Mouse (Mus musculus) MEL (cell line): ENCODE measurements at regions not wholly inside any gene's neighbourhood (a gene's known extent, or its start where the extent isn't known, plus 50 kb on each side); places are given as distances from the start of the nearest gene placed in this dataset.
"Not testable (repeated sequence)": the region's sequence is repeated elsewhere in the genome, so short reads cannot be mapped to it uniquely, and the experiment has no call there.

Experiments
- DNase-seq: peaks from one replicate; pipeline ENCODE4 v3.0.0; 2011; ENCODE audit warnings: low read depth, low spot score
- H3K27ac ChIP-seq: 2 replicates; pipeline ENCODE4 v1.5.1; 2012; ENCODE audit warnings: low read depth, mild to moderate bottlenecking, control low read depth, low read length, moderate library complexity; ENCODE audit not compliant: control insufficient read depth
- H3K27me3 ChIP-seq, 2 experiments: fragments of 150-350 bp in 1 of 2; sonication (generic) in 1 of 2; 2 replicates each; pipeline ENCODE4 v1.6.1; 2012; ENCODE audit warnings: low read length in 2 of 2, mild to moderate bottlenecking in 2 of 2, improper control_type of control experiment in 1 of 2, moderate library complexity in 1 of 2; ENCODE audit not compliant: insufficient read depth in 2 of 2, control insufficient read depth in 1 of 2
- H3K36me3 ChIP-seq, 2 experiments: 2 replicates each; pipeline ENCODE4 v1.6.1; 2012 to 2014; ENCODE audit warnings: low read length in 2 of 2, improper control_type of control experiment in 1 of 2, inconsistent platforms in 1 of 2, mild to moderate bottlenecking in 1 of 2; ENCODE audit not compliant: insufficient read depth in 2 of 2, control insufficient read depth in 1 of 2
- H3K4me1 ChIP-seq, 2 experiments: fragments of 150-350 bp in 1 of 2; sonication (generic) in 1 of 2; 2 replicates each; pipeline ENCODE4 v1.6.1; 2012; ENCODE audit warnings: low read length in 2 of 2, improper control_type of control experiment in 1 of 2, mild to moderate bottlenecking in 1 of 2; ENCODE audit not compliant: insufficient read depth in 2 of 2, control insufficient read depth in 1 of 2
- H3K4me3 ChIP-seq, 2 experiments: fragments of 150-350 bp in 1 of 2; sonication (generic) in 1 of 2; 2 replicates each; pipeline ENCODE4 v1.5.1; 2012; ENCODE audit warnings: low read depth in 2 of 2, low read length in 2 of 2, mild to moderate bottlenecking in 2 of 2, moderate library complexity in 2 of 2, control low read depth in 1 of 2, improper control_type of control experiment in 1 of 2; ENCODE audit not compliant: control insufficient read depth in 1 of 2, insufficient read depth in 1 of 2
- H3K79me2 ChIP-seq: 2 replicates; pipeline ENCODE4 v1.6.1; 2012; ENCODE audit warnings: mild to moderate bottlenecking, low read length, moderate library complexity; ENCODE audit not compliant: control insufficient read depth, poor library complexity, insufficient read depth
- H3K9ac ChIP-seq: 2 replicates; pipeline ENCODE4 v1.6.1; 2012; ENCODE audit warnings: low read depth, mild to moderate bottlenecking, control low read depth, low read length, moderate library complexity; ENCODE audit not compliant: control insufficient read depth, poor library complexity, severe bottlenecking
- H3K9me3 ChIP-seq: fragments of 150-350 bp; sonication (generic); replicated peaks from 2 replicates; pipeline ENCODE4 v1.6.1; 2012; ENCODE audit warnings: mild to moderate bottlenecking, low read length, improper control_type of control experiment, moderate library complexity; ENCODE audit not compliant: insufficient read depth
- CHD2 ChIP-seq: IDR thresholded peaks from 2 replicates; pipeline ENCODE4 v1.6.1; 2011; ENCODE audit warnings: low read length, improper control_type of control experiment
- CTCF ChIP-seq, 3 experiments: IDR thresholded peaks in 2 of 3; conservative IDR thresholded peaks in 1 of 3; 2 replicates each; pipeline ENCODE4 v1.5.1; 2011 to 2012; ENCODE audit warnings: low read length in 3 of 3, low read depth in 2 of 3, mild to moderate bottlenecking in 2 of 3, improper control_type of control experiment in 1 of 3, inconsistent platforms in 1 of 3, mixed read lengths in 1 of 3, moderate library complexity in 1 of 3; ENCODE audit not compliant: control insufficient read depth in 1 of 3, insufficient read depth in 1 of 3, poor library complexity in 1 of 3, severe bottlenecking in 1 of 3
- E2F4 ChIP-seq: IDR thresholded peaks from 2 replicates; pipeline ENCODE4 v1.6.1; 2011; ENCODE audit warnings: low read depth, low read length, improper control_type of control experiment, borderline replicate concordance
- EP300 ChIP-seq, 2 experiments: IDR thresholded peaks; 2 replicates each; pipeline ENCODE4 v1.6.1; 2011; ENCODE audit warnings: improper control_type of control experiment in 2 of 2, low read length in 2 of 2, low read depth in 1 of 2, mild to moderate bottlenecking in 1 of 2
- ETS1 ChIP-seq: IDR thresholded peaks from 2 replicates; pipeline ENCODE4 v1.6.1; 2012; ENCODE audit warnings: low read depth, mild to moderate bottlenecking, inconsistent platforms, low read length, improper control_type of control experiment, moderate library complexity
- GATA1 ChIP-seq: IDR thresholded peaks from 2 replicates; pipeline ENCODE4 v1.6.1; 2011; ENCODE audit warnings: low read depth, low read length, improper control_type of control experiment
- HCFC1 ChIP-seq: IDR thresholded peaks from 2 replicates; pipeline ENCODE4 v1.6.1; 2012; ENCODE audit warnings: low read depth, mild to moderate bottlenecking, inconsistent platforms, low read length, improper control_type of control experiment, moderate library complexity
- KAT2A ChIP-seq: conservative IDR thresholded peaks from 2 replicates; pipeline ENCODE4 v1.6.1; 2012; ENCODE audit warnings: low read depth, low read length, improper control_type of control experiment, inconsistent platforms
- MEF2A ChIP-seq: IDR thresholded peaks from 2 replicates; pipeline ENCODE4 v1.6.1; 2014; ENCODE audit warnings: low read depth, mild to moderate bottlenecking, inconsistent platforms, low read length, improper control_type of control experiment; ENCODE audit not compliant: poor library complexity, insufficient replicate concordance, severe bottlenecking; ENCODE audit errors: extremely low read depth
- NELFE ChIP-seq: IDR thresholded peaks from 2 replicates; pipeline ENCODE4 v1.6.1; 2011; ENCODE audit warnings: low read depth, low read length, improper control_type of control experiment
- POLR2A ChIP-seq, 2 experiments: IDR thresholded peaks; 2 replicates each; pipeline ENCODE4 v1.6.1; 2011 to 2012; ENCODE audit warnings: low read length in 2 of 2, mild to moderate bottlenecking in 2 of 2, control low read depth in 1 of 2, improper control_type of control experiment in 1 of 2, low read depth in 1 of 2, moderate library complexity in 1 of 2; ENCODE audit not compliant: control insufficient read depth in 1 of 2, insufficient read depth in 1 of 2, poor library complexity in 1 of 2
- POLR2AphosphoS5 ChIP-seq: IDR thresholded peaks from 2 replicates; pipeline ENCODE4 v1.6.1; 2012; ENCODE audit warnings: low read depth, borderline replicate concordance, mild to moderate bottlenecking, inconsistent platforms, low read length, moderate library complexity, mixed read lengths
- RAD21 ChIP-seq: IDR thresholded peaks from 2 replicates; pipeline ENCODE4 v1.6.1; 2011; ENCODE audit warnings: mild to moderate bottlenecking, low read depth, low read length, improper control_type of control experiment
- RCOR1 ChIP-seq: IDR thresholded peaks from 2 replicates; pipeline ENCODE4 v1.6.1; 2012; ENCODE audit warnings: low read depth, mild to moderate bottlenecking, inconsistent platforms, low read length, improper control_type of control experiment
- SIN3A ChIP-seq: IDR thresholded peaks from 2 replicates; pipeline ENCODE4 v1.6.1; 2012; ENCODE audit warnings: low read length, improper control_type of control experiment, inconsistent platforms
- SMC3 ChIP-seq: IDR thresholded peaks from 2 replicates; pipeline ENCODE4 v1.6.1; 2011; ENCODE audit warnings: low read depth, low read length, improper control_type of control experiment
- TCF12 ChIP-seq: IDR thresholded peaks from 2 replicates; pipeline ENCODE4 v1.6.1; 2014; ENCODE audit warnings: low read depth, mild to moderate bottlenecking, inconsistent platforms, low read length, improper control_type of control experiment, moderate library complexity
- UBTF ChIP-seq: IDR thresholded peaks from 2 replicates; pipeline ENCODE4 v1.6.1; 2012; ENCODE audit warnings: low read depth, mild to moderate bottlenecking, inconsistent platforms, low read length, improper control_type of control experiment, moderate library complexity, borderline replicate concordance; ENCODE audit not compliant: insufficient read depth
- USF1 ChIP-seq: IDR thresholded peaks from 2 replicates; pipeline ENCODE4 v1.6.1; 2014; ENCODE audit warnings: low read depth, mild to moderate bottlenecking, inconsistent platforms, low read length, improper control_type of control experiment, moderate library complexity
- USF2 ChIP-seq, 2 experiments: IDR thresholded peaks; 2 replicates each; pipeline ENCODE4 v1.6.1; 2011 to 2012; ENCODE audit warnings: improper control_type of control experiment in 2 of 2, low read length in 2 of 2, borderline replicate concordance in 1 of 2, inconsistent platforms in 1 of 2, low read depth in 1 of 2, mild to moderate bottlenecking in 1 of 2; ENCODE audit not compliant: insufficient read depth in 1 of 2
- ZKSCAN1 ChIP-seq: IDR thresholded peaks from 2 replicates; pipeline ENCODE4 v1.6.1; 2012; ENCODE audit warnings: low read depth, mild to moderate bottlenecking, inconsistent platforms, low read length, improper control_type of control experiment, moderate library complexity
- ZMIZ1 ChIP-seq: IDR thresholded peaks from 2 replicates; pipeline ENCODE4 v1.6.1; 2012; ENCODE audit warnings: low read depth, mild to moderate bottlenecking, inconsistent platforms, low read length, improper control_type of control experiment, moderate library complexity

DNA sequence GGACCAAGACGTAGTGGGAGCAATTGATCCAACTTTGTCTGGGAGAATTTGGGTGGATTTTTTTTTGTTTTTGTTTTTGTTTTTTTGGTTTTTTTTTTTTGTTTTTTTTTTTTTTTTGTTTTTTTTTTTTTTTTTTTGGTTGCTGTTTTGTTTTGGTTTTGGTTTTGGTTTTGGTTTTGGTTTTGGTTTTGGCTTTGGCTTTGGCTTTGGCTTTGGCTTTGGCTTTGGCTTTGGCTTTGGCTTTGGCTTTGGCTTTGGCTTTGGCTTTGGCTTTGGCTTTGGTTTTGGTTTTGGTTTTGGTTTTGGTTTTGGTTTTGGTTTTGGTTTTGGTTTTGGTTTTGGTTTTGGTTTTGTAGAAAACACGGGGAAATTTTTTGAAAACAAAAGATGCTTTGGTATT lies 702.7 kb downstream of the Dnajb9 start:
- H3K4me1 ChIP-seq, H3K9ac ChIP-seq, DNase-seq, H3K4me3 ChIP-seq, H3K36me3 ChIP-seq, H3K9me3 ChIP-seq, H3K27me3 ChIP-seq, H3K27ac ChIP-seq, H3K79me2 ChIP-seq: not testable (repeated sequence)
- TF ChIP-seq ETS1: peak; percentile 56

DNA sequence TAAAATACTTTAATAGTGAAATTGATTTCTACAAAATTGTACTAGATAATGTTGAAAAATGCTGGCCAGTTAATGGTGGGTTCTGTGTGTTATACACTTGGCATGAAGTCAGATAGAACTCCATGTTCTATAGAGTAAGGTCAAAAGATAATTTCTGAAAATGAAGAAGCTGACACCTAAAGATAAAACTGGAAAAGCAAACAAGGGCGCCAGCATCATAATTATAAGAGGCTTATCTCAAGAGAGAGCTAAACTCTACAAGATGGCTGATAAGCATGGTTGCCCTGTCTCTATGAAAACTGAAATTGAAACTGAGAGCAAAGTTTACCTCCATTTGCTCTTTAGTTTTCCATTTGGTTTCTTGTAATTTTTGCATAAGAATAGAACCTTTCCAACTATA lies 720.2 kb downstream of the Dnajb9 start:
- H3K9me3 ChIP-seq: no peaks in the 10 kb centered on the region
- TF ChIP-seq HCFC1 (peak; percentile 18; the same call in 1 of the 2 replicates), RCOR1 (peak; percentile 69), UBTF (no peak), EP300 (IDR thresholded peaks at IDR 0.05; ENCODE audit: low read depth in 1 of 2, low read length in 2 of 2) (peak; percentile 72 to 73), POLR2A (IDR thresholded peaks at IDR 0.05; ENCODE audit: control insufficient read depth in 1 of 2, insufficient read depth in 1 of 2, low read depth in 1 of 2, low read length in 2 of 2, poor library complexity in 1 of 2) (no peak), TCF12 (peak; percentile 87), GATA1 (peak; percentile 80), ETS1 (peak; percentile 88), SIN3A (peak; percentile 33; the same call in 1 of the 2 replicates), USF1 (no peak)
- H3K9ac ChIP-seq: no peak overlapping the region
- peak; percentile 36 for DNase-seq
- H3K79me2 ChIP-seq: no peaks in the 10 kb centered on the region
- peak overlapping the region in 1 of 2 experiments; percentile 76; a peak in 2 of 4 replicates for H3K4me3 ChIP-seq
- H3K27me3 ChIP-seq: no peaks in the 10 kb centered on the region
- no peak overlapping the region; the same call in 1 of the 2 replicates for H3K27ac ChIP-seq
- H3K4me1 ChIP-seq: peaks cover 0 to 14% of the 10 kb centered on the region in 2 experiments; a peak in 2 of 4 replicates
- H3K36me3 ChIP-seq: peaks cover 0 to 7% of the 10 kb centered on the region in 2 experiments; a peak in 2 of 4 replicates

DNA sequence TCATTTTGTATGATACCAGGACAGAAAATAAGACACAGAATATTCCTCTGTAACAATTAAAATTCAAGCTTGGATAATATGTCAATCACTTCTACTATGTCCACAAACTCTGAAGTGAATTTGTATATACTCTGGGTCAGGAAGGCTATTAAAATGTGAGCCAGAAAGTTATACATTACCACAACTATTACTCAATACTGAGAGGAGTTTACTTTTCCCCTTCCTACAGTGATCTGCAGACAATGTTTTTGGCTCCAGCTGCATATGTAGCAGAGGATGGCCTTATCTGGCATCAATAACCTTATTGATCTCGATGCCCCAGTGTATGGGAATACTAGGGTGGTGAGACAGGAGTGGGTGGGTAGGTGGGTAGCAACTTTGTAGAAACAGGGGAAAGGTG lies 727.4 kb downstream of the Dnajb9 start:
- TF ChIP-seq E2F4 (no peak), USF2 (IDR thresholded peaks at IDR 0.05; ENCODE audit: borderline replicate concordance in 1 of 2, insufficient read depth in 1 of 2, low read depth in 1 of 2, low read length in 2 of 2) (no peak), POLR2A (IDR thresholded peaks at IDR 0.05; ENCODE audit: control insufficient read depth in 1 of 2, insufficient read depth in 1 of 2, low read depth in 1 of 2, low read length in 2 of 2, poor library complexity in 1 of 2) (no peak), KAT2A (no peak), POLR2AphosphoS5 (no peak), CHD2 (no peak), ZKSCAN1 (no peak), MEF2A (no peak), HCFC1 (no peak), SIN3A (no peak), SMC3 (no peak), NELFE (no peak), CTCF (IDR thresholded peaks at IDR 0.05 in 2 of 3, conservative IDR thresholded peaks at IDR 0.05 in 1 of 3; ENCODE audit: control insufficient read depth in 1 of 3, insufficient read depth in 1 of 3, low read depth in 2 of 3, low read length in 3 of 3, poor library complexity in 1 of 3, severe bottlenecking in 1 of 3) (no peak), RAD21 (no peak), ZMIZ1 (no peak)
- Histone ChIP-seq H3K4me1 (peaks cover 0 to 5% of the 10 kb centered on the region in 2 experiments; a peak in 2 of 4 replicates), H3K27ac (no peak overlapping the region), H3K9ac (no peak overlapping the region), H3K9me3 (no peaks in the 10 kb centered on the region), H3K4me3 (no peak overlapping the region), H3K79me2 (no peaks in the 10 kb centered on the region), H3K36me3 (no peaks in the 10 kb centered on the region), H3K27me3 (no peaks in the 10 kb centered on the region)
- DNase-seq: no peak
